Mouse (Mus musculus): Measurements from ENCODE around the gene Xrcc6.

Xrcc6 gene

GRCm38 (mm10) chr15:82022535-82023088 is 35.0 kb downstream of the Xrcc6 start:
- DNase-seq (ENCODE audit: low spot score) = no peak

DNA sequence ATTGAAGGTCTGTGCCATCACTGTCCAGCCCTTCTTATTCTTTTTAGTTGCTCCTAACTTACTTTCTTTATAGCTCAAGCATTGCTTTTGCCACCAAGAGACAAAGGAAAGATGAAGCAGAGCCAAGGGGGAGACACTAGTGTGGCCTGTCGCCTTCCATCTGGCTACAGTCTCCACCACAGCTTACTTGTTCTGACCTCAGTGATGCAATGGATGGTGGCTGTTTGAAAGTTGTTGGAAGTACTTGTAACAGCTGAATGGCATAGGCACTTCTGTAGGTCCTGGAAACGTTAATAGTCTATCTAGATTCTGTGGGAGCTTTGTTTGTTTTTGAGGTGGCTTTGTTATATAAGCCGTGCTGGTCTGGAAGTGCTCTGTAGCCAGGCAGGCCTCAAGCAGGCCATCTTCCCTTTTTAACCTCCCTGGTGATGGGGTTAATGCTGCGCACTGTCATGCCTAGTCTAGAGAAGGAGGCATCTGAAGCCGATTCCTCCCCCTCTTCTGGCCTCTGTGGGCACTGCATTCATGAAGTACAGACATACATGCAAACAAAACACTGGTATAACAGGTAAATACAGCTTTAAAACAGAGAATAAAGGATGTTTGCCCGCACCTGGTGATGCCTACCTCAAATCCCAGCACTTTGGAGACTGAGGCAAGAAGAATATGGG is 36.5 kb downstream of the Xrcc6 start:
- no peak for DNase-seq (ENCODE audit: low spot score)

- no peak for DNase-seq (ENCODE audit: low spot score)
Measured at GRCm38 (mm10) chr15:82027276-82027675, 39.6 kb downstream of the Xrcc6 start.

DNA sequence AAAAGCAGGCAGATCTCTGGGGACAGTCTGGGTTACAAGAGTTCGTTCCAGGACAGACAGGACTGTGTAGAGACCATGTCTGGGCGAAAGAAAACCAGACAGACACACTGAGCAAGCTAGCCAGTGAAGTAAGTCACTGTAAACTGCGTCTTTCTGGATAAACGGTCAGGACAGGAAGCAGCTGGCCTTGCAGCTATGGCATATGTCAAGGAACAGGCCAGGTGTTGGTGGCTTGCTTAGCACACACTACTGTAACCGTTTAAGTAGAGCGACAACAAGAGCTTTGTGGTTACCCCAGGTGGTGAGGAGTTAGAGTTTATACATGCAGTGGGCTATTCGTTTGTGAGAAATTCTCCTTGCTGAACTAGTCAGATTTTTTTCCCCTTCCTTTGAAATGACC is 40.1 kb downstream of the Xrcc6 start:
- no peak for DNase-seq (ENCODE audit: low spot score)

DNA sequence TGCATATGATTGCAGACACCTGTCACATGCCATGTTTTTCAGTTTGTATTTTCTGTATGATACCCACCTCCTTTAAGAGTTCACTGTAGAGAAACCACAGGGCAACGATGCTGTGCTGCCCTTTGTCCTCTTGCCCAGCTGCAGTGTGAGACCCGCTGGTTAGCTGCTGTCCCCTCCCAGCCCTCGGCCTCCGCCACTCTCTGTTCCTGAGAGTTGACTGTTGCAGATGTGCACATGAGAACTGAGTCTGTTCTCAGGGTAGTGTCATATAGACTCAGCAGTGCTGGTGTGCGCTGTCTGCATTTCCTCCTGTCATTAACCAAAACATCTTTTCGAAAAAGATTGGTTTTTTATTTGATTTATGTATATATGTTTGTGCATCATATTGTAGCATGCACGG is 44.8 kb downstream of the Xrcc6 start:
- DNase-seq (ENCODE audit: low spot score) = no peak

DNA sequence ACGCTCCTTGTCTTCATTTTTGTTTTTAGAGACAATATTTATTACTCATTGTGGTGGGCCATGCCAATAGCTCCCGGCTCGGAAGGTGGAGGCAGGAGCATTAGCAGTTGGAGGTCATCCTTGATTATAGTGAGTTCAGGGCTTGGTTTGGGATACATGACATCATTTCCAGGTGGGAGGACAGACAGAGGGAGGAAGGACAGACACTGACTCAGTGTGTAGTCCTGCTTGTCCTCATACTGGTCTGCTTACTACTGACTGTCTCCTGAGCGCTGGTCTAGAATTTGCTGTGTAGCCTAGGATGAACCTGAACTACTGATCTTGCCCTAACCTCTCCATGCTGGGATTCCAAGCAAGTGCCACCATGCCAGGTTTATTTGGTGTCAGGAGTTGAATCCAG is 46.1 kb downstream of the Xrcc6 start, which contains the start of gene Desi1:
Desi1 (minus strand) TSS at position 101 of the 400 bp plus-strand sequence.
- no peak for DNase-seq (ENCODE audit: low spot score)

- DNase-seq (ENCODE audit: low spot score) = no peak
Measured at GRCm38 (mm10) chr15:82035904-82036689, 48.5 kb downstream of the Xrcc6 start.

GRCm38 (mm10) chr15:82040650-82041049 is 53.0 kb downstream of the Xrcc6 start:
- no peak for DNase-seq (ENCODE audit: low spot score)

- no peak for DNase-seq (ENCODE audit: low spot score)
Measured at GRCm38 (mm10) chr15:82044166-82044784, 56.6 kb downstream of the Xrcc6 start.

GRCm38 (mm10) chr15:82046246-82046891 is 58.7 kb downstream of the Xrcc6 start:
- no peak for DNase-seq (ENCODE audit: low spot score)

GRCm38 (mm10) chr15:82047080-82047883 is 59.6 kb downstream of the Xrcc6 start, which contains the start of gene Snu13:
TSS of gene Snu13 (minus strand) at chr15:82047598.
- DNase-seq (ENCODE audit: low spot score) = peak; percentile 71

- no peak for DNase-seq (ENCODE audit: low spot score)
Measured at GRCm38 (mm10) chr15:82052544-82052943, 64.9 kb downstream of the Xrcc6 start.

DNA sequence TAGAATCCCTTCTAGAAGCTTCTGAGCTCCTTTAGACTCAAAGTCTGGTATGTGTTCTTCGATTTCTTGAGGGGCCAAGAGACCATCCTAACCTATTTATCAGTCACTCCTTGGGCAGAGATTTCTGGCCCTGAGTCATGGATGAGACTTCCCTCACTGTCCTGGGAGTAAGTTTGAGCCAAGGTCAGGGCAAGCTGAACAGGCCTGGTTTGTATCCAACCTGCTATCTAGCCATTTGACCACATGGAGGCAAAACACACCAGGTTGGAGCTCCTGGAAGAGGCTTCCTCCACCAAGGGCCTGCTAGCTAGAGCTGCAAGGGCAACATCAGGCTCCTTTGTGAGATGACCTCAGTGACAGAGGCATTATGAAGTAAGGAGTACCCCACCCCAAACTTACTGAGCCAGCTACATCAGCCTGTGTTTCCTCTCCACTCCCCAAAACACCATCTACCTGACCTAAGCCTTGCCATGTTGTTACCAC is 71.1 kb downstream of the Xrcc6 start, which contains the start of gene 4930407I10Rik:
4930407I10Rik (plus strand) TSS at position 433 of the 483 bp plus-strand sequence.
- no peak for DNase-seq (ENCODE audit: low spot score)

GRCm38 (mm10) chr15:82063909-82064308 is 76.3 kb downstream of the Xrcc6 start:
- no peak for DNase-seq (ENCODE audit: low spot score)

- peak; percentile 75 for DNase-seq (ENCODE audit: low spot score)
Measured at GRCm38 (mm10) chr15:82065511-82065910, 77.9 kb downstream of the Xrcc6 start.

- DNase-seq (ENCODE audit: low spot score) = no peak
Measured at GRCm38 (mm10) chr15:82069898-82070297, 82.3 kb downstream of the Xrcc6 start, which contains the start of gene Mei1. TSS of gene Mei1 (plus strand) at chr15:82069996.

GRCm38 (mm10) chr15:82071816-82072469 is 84.3 kb downstream of the Xrcc6 start:
- no peak for DNase-seq (ENCODE audit: low spot score)

DNA sequence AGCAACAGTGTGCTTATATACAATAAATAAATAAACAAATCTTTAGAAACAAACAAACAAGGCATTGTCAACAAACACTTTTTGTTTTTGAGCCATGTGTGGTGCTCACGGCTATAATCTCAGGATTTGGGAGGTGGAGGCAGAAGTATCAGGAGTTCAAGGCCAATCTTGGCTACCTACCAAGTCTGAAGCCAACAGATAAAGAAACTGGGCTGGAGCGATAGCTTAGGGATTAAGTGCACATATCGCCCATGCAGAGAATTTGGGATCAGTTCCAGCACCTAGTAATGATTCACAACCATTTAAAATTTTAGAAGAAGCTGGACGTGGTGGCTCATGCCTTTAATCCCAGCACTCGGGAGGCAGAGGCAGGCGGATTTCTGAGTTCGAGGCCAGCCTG is 85.9 kb downstream of the Xrcc6 start:
- DNase-seq (ENCODE audit: low spot score) = no peak

DNA sequence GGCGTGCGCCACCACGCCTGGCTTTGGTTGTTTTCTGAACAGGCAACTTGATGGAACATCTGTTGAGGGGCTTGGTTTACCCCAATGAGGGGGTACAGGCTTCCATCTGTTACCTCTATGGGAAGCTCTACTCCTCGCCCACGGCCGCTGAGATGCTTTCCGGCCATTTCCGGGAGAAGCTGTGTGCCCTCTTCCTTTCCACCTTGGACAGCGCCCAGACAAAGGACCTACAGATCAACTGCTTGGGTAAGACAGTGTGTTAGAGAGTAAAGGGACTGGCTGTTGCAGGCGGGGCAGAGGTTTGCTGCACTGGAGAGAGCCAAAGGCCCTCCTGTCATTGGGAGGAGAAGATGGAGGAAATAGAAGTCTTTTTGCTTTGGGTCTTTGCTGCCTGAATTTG is 92.2 kb downstream of the Xrcc6 start:
- no peak for DNase-seq (ENCODE audit: low spot score)

DNA sequence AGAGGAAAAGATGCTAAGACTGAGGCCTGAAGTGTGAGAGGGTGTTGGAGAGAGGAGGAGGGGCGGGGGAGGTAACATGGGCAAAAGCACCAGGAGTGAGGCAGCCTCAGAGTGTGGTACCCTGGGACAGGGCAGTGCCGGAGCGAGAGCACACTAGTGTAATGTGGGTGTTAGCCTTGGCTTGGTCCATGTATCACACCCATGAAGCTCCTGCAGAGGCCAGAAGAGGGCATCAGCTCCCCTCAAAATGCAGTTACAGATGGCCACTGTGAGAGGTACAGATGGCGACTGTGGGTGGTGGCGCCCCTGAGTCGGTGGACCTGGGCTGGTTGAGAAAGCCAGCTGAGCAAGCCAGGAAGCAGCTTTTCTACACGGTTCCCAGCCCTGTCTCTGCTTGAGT is 93.5 kb downstream of the Xrcc6 start:
- DNase-seq (ENCODE audit: low spot score) = peak; percentile 33
